Mouse (Mus musculus): ENCODE results near the gene Hoxc10.

Hoxc10 gene

DNA sequence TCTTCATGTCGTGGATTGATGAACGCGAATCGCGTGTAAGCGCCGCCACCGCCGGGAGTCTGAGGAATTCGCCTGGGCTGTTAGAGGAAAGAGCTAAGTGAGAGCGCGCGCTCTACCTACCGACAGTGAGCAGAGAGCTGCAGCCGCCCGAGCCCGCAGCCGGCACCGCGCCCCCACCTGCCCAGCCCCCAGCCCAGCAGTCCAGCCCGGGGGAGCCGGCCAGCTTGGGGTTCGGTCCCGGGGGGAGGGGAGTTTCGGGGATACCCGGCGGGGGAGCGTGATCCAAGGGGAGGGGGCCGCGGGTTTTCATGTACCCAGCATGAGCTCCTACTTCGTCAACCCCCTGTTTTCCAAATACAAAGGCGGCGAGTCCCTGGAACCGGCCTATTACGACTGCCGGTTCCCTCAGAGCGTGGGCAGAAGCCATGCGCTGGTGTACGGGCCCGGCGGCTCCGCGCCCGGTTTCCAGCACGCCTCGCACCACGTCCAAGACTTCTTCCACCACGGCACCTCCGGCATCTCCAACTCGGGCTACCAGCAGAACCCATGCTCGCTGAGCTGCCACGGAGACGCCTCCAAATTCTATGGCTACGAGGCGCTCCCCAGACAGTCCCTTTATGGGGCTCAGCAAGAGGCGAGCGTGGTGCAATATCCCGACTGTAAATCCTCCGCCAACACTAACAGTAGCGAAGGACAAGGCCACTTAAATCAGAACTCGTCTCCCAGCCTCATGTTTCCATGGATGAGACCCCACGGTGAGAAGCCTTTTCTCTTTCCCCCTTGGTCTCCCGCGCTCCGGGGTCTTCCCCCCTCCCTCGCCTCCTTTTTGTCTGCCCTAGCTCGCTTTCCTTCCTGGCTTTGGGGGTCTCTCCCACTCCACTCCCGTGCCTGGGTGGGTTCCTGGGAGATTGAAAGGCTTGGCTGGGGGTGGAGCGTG is 24.1 kb downstream of the Hoxc10 start, which contains the start of gene Hoxc8:
Hoxc8 (plus strand) TSS at position 147 of the 937 bp plus-strand sequence.
- in situ Hi-C loops (cut with MboI, MseI) = no loop called here

DNA sequence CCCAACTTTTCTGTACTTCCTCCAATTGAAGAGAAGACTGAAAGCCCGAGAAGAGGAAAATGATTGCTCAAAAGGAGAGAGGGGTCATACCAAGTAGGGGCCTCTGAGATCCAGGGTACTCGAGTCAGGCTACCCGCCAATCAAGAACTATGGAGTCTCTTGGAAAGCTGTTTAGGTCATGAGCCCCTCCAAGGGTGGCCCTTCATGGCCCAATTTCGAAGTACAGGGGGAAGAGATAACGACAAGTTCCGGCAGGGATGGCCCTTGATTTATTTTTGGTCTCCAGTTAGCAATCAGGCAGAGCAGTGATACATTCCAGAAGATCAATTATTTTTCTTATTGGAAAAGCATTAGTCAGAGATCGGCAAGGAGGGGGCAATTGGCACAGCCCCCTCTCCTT is 25.2 kb downstream of the Hoxc10 start:
- in situ Hi-C loops (cut with MboI, MseI) = no loop called here

DNA sequence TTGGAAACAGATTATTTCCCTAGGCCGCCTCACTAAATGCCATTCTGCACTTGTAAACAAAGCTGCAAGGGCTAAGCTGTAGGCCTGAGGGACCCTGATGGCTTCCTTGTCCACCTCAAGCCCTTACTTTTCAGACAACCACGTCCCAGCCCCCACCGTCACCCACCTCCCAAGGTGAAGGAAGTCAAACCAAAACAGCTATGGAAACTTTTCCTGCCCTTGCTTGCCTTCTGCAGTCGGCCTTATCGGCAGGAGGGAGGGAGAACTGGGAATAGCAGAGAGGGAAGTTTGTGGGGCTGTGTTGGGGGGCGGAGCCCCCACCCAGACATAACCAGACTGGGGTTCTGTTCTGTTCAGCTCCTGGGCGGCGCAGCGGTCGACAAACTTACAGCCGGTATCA is 25.6 kb downstream of the Hoxc10 start:
- in situ Hi-C loops (cut with MboI, MseI) = no loop called here

DNA sequence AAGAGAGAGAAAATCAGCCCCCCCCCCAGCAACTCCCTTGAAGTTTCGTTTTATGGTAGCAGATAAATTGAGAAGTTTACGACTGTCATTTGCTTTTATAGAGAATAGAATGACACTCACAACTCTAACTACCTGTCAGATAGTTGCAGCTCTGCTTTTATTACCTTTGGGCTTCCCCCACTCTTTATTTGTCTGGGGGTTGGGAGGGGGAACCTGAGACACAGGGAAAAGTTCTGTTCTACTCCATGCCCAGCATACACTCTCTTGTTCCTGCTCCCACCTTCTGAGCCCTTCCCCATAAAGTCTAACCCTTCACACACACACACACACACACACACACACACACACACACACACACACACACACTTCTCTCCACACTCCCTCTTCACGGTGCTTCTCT is 26.3 kb downstream of the Hoxc10 start:
- in situ Hi-C loops (cut with MboI, MseI) = no loop called here

DNA sequence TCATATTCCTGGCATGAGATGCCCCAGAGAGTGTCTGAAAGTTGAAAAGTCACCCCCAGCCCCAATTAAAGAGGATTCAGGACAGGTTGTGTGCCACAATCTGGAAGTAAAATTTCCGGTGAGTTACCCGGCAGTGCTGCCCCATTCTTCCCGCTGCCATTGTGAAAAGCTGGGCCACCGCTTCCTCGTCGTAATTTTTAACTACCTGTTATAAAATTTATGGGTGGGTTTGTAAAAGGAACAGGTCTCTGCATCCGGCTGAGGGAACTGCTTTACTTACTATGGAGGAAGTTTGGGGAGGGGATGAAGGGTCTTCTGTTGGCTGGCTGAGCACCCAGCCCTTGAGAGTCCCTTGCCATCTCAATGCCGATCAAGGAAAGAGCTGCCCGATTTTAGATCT is 30.0 kb downstream of the Hoxc10 start:
- in situ Hi-C loops (cut with MboI, MseI) = no loop called here

DNA sequence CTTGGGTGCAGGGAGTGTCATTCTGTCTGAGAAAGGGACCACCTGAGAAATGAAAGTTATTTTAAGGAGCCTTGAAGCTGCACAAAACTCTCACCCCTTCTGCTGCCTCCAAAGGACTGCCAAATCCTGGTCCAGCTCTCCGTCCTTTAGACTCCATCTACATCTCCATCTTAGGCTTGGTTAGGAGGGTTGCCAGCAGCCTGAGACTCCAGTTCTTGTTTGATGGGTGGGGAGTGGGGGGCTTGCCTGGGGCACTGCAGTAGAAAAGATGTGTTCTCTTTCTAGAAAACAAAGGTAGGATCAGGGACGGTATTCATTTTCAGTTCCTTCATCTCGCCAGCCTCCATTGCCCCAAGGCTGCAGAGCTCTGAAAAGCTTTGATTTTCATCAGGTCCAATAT is 30.8 kb downstream of the Hoxc10 start:
- in situ Hi-C loops (cut with MboI, MseI) = no loop called here

DNA sequence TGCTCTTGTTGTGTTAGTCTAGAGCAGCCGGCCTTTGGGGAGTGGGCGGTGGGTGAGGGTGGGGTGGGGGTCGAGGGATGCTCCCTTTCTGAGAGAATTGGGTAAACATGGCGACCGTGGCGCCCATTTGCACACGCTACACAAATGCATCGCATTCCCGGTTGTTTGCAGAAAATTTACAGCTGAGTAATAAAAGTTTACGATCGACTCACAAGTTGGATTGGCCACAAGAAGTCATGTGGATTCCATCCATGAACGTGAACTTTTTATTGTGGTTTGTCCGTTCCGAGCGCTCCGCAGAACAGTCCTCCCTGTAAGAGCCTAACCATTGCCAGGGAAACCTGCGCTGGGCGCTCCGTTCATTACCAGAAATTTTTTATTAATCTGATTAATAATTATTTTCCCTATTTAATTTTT is 31.4 kb downstream of the Hoxc10 start, which contains the start of gene Hoxc6:
Hoxc6 (plus strand) TSS at position 319 of the 417 bp plus-strand sequence.
- in situ Hi-C loops (cut with MboI, MseI) = no loop called here

DNA sequence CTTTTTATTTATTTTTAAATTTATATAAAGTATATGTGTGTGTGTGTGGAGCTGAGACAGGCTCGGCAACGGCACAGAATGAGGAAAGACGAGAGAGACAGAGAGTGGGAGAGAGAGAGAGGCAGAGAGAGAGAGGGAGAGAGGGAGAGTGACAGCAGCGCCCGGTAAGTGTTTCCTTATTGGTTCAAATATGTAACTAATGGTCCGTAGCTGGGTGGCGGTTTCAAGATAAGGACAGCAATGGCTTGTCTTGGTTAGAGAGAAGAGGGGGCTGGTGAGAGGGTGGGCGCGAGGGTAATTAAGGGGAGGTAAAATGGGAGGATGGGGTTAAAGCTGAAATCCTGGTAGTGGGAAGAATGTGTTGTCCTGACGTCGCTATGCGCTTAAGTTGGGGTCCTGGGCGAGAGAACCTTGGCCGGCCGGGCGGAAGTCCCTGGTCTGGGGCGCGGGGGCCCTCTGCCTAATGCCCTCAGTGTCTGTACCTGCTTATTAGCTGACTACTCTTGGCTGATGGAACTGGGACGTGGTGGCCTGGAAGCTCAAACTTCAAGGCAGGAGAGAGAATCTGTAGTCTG is 32.1 kb downstream of the Hoxc10 start:
- in situ Hi-C loops (cut with MboI, MseI) = no loop called here

DNA sequence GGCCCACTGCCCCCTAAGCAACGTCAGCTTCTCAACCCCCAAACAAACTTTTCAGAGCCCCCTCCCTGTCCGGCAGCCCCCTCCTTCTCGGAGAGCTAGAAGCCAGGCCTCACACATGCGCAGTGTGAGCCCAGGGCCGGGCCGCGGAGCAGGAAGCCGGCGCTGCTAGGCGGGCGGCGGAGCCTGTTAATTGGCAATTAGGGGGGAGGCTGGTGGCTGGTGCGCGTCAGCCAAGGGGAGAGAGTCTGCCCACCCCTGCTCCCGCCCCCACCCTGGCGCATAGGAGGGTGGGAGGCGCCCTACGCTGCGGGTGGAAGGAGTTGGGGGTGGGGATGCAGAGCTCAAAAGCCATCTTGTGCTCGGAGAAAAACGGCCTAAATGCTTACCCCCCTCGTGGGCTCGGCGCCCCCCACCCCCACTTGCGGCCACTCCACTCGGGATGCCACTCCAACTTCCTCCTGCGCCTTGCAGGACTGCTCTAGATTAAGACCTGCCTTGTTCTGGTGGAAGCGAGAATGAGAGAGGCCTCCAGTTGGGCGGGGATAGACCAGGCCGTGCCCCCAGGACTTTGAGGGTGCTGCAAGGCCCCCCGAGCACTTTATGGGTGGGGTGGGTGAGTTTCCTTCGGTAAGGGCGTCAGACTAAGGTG is 32.7 kb downstream of the Hoxc10 start:
- in situ Hi-C loops (cut with MboI, MseI) = no loop called here

DNA sequence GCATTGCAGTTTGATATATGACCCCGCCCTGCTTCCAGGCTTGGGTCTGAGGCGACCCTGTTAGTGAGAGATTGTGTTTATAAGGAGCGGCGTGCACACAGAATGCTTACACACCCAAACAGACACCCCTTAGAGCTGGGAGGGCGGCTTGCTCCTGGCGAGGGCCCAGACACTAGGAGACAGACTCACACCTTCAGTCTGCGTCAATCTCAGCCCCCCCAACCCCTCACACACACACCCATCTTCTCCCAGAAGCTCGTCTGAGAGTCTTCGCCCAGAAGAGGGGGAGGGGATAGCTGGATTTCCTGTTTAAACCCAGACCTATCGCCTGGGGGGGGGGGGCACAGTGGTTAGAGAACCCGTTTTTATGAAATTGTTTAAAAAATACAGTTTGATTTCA is 33.4 kb downstream of the Hoxc10 start:
- in situ Hi-C loops (cut with MboI, MseI) = no loop called here

DNA sequence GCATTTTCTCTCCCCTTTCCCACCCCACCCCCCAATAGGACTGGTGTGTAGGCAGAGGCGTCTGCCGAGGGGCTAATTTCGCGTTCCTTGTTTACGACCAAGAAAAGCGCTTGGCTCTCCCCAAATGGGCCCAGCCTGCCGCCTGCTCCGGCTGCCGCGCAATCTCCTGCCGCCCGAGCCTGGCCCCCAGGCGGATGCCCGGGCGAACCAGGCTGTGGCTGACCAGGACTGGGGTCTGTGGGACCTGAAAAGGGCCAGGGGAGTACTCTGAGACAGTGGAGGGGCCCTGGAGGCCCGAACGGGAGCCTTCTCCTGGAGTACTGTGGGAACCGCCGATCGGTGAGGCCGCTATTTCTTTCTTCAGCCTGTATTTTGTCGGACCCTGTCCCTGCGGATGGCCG is 33.9 kb downstream of the Hoxc10 start:
- in situ Hi-C loops (cut with MboI, MseI) = no loop called here

DNA sequence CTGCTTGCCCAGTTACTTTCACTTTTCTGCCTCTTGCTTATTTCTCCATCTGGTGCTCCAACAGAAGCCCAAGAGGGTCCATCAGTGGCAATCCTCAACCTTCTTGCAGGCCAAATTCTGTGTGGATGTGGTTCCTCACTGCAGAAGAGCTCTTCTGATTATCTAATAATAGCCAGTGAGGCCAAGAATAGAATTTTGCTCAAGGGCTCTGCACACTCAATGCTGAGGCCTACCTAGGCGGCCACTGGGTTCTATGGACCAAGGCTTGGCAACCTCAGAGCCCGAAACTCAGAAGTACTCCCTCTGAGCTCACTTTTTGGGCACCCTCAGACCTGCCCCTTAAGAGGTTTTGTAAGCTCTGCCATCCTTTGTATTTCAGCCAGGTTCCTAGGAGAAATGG is 34.8 kb downstream of the Hoxc10 start:
- in situ Hi-C loops (cut with MboI, MseI) = no loop called here

DNA sequence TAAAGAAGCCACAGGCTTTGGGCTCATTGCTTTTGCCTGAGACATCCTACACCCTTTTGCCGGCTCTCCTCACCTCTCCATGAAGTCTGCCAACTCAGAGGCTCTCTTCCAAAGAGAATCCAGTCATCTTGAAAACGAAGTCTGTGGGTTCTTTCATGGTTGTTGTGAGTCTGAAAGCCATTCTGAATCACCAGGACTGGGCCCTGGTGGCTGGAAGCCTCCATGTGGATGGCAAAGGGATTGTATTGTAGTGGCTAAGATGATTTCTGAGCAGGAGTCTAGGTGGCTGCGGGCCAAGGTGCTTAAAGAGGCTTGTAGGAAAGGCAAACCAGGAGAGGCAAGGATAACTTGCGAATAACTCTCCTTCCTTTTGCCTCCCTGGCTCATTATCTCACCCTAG is 35.6 kb downstream of the Hoxc10 start:
- in situ Hi-C loops (cut with MboI, MseI) = no loop called here

DNA sequence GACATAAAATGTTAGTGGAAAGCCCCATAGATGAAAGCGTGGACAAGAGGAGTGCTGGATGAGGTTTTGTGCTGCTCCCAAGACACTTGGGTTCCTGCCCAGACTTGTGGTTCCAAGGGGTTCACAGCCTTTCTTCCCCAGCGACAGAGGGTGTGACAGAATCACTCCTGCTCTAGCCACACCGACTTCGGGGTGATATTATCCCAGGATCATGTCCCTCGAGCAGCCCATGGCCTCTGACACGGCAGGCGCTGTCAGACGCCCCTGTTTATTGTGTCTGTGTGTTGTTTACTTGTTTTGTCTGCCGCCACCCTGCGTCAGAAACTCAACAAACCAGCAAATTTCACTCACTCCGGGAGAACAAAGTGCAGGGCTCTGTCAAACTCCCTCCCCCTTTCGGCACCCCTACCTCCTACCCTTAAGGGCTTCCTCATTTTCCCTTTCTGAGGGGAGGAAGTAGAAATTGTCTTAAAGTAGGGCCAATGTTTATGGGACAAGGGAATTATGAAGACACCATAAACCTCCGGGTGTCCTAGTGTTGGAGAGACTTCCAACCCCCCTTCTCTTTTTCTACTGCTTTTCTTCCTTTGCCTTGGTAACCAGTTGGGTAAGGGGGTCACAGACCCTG is 36.3 kb downstream of the Hoxc10 start:
- in situ Hi-C loops (cut with MboI, MseI) = no loop called here

DNA sequence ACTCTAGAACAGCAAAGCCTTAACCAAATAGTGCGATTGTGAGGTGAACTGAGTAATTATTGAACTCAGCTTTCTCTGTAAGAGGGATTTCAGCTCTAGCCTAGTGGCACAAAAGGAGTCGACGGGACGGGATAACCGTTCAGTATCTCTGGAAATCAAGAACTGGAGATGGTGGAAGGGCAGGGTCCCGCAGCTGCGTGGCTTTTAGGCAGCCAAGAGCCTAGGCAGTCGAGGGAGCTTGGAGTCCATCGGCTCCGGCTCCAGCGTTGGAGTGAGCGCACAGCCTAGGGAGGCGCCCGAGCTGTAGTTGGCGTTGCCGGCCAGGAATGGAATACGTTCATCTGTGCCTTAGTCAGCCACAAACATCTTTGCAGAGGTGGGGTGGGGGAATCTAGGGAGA is 38.7 kb downstream of the Hoxc10 start:
- in situ Hi-C loops (cut with MboI, MseI) = no loop called here

DNA sequence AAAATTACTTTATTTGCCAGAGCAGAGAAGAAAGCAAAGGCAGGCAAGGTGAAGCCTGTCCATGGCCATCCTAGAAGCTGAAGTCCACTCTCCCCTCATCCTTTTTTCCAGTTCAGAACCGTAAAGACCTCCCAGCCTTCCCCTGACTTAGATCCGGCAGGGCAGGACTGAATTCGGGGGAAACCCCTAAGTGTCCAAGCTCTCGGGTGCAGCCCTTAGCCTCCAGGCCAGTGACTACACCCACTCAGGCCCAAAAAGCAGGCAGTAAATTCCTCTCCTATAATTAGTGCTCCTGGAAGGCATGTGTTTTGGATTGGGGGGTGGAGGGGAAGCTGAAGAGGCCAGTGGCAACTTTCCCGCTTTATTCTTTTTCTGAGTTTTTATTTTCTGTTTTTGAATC is 39.2 kb downstream of the Hoxc10 start:
- in situ Hi-C loops (cut with MboI, MseI) = no loop called here

DNA sequence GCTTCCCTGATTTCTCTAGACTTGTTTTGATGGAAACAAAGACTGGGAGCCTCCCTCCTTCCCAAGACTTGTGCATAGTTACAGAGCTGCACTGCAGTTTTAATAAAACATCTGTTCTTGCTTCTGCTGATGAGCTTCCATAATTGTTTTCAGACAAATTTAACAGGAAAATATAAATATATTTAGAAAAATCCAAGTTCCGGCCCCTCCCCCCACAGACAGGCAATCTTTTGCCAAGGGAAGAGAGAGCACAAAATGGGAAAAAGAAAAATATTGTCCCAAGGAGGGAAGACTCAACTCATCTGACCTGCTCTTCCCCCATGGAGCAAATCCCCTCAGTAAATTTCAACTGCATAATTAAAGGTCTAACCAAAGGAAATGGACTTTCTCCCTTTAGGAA is 39.7 kb downstream of the Hoxc10 start:
- in situ Hi-C loops (cut with MboI, MseI) = no loop called here

DNA sequence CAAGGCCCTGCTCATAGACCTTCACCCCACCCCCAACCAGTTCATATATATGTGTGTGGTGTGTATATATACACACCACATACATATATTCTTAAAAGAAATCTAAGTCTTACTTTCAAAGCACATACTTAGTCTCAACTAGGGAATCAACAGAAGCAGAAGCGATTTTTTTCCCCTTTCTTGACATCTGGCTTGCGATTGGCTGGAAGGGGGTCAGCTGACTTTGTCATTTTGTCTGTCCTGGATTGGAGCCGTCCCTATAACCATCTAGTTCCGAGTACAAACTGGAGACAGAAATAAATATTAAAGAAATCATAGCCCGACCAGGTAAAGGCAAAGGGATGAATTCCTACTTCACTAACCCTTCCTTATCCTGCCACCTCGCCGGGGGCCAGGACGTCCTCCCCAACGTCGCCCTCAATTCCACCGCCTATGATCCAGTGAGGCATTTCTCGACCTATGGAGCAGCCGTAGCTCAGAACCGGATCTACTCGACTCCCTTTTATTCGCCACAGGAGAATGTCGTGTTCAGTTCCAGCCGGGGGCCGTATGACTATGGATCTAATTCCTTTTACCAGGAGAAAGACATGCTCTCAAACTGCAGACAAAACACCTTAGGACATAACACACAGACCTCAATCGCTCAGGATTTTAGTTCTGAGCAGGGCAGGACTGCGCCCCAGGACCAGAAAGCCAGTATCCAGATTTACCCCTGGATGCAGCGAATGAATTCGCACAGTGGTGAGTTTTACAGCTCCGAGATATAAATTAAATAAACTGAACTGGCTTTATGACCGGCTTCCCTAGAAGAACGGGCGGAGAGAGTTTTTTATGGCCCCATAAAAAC is 42.9 kb downstream of the Hoxc10 start:
- in situ Hi-C loops (cut with MboI, MseI) = no loop called here

DNA sequence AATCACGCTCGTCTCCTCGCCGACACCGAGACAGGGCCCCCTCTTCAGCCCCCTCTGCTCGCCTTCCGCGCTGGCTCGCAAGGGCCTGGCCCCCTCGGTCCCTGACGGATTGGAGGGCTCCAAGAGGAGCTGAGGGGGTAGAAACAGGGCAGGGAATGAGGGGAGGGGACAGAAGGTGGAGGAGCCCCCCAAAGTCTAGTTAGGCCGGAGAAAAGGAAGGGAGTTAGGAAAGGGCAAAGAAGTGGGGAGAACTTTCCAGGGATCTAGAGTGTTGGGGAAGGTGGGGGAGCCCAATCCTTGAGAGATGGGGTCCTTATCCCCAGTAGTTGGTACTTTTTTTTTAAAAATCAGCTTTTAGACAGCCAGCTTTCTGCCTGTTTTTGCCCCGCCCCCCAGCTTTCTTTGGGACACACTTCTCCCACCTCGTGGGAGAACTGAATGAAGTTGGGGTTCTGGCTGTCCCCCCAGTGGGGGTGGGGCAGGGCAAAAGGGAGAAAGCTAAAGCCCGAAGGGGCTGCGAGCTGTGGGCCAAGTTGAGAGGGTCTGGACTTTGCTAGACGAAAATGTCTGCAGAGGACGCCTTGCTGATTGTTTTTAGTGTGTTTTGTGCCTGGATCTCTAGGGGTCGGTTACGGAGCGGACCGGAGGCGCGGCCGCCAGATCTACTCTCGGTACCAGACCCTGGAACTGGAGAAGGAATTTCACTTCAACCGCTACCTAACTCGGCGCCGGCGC is 43.7 kb downstream of the Hoxc10 start:
- in situ Hi-C loops (cut with MboI, MseI) = no loop called here

DNA sequence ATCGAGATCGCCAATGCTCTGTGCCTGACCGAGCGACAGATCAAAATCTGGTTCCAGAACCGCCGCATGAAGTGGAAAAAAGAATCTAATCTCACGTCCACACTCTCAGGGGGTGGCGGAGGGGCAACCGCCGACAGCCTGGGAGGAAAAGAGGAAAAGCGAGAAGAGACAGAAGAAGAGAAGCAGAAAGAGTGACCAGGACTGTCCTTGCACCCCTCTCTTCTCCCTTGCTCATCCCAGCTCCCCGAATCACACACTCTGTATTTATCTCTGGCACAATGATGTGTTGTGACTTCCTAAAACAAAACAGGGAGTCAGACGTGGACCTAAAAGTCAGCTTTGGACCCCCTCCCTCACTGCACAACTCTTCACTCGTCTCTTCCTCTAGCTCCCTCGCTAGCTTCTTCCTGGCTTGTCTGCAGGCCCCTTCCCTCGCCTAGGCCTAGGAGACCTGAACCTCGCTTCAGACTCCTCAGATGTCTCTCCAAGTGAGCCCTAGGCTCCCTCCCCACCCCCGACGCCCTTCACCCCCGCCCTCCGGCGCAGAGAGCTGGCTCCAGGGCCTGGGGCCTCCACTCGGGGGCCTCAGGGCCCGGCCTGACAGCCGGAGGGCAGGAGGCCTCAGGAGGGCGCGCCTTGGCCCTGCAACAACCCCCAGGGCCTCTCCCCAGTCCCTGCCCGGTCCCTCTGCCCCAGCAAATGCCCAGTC is 44.4 kb downstream of the Hoxc10 start:
- in situ Hi-C loops (cut with MboI, MseI) = no loop called here
